Mouse (Mus musculus) embryonic facial prominence, embryonic 11.5 days (tissue): Measurements from ENCODE around the gene Inafm2. TPM values are rescaled to one million over a fixed set of nuclear protein-coding genes. Genes with fewer than 3 reads are reported as not detected.

Experiments used
- ATAC-seq: fragments of 200-750 bp; cut with Nextera tagmentation; replicated peaks from 2 replicates; pipeline ENCODE4 v1.8.0; 2017; ENCODE audit warnings: low read depth; ENCODE audit not compliant: insufficient number of reproducible peaks, low FRiP score, low TSS enrichment
- DNase-seq: peaks from one replicate; pipeline ENCODE4 v3.0.0-alpha.2; 2015; ENCODE audit warnings: low spot score
- H3K27ac ChIP-seq: fragments of 300-500 bp; sonication (generic); replicated peaks from 2 replicates; pipeline ENCODE4 v1.5.1; 2014; ENCODE audit warnings: mild to moderate bottlenecking, low read depth, low read length, control low read depth
- H3K27me3 ChIP-seq: fragments of 300-500 bp; sonication (generic); 2 replicates; pipeline ENCODE4 v1.6.1; 2014; ENCODE audit warnings: mild to moderate bottlenecking, low read length, moderate library complexity, mixed read lengths; ENCODE audit not compliant: control insufficient read depth, insufficient read depth
- H3K36me3 ChIP-seq: fragments of 300-500 bp; sonication (generic); replicated peaks from 2 replicates; pipeline ENCODE4 v1.6.1; 2014; ENCODE audit warnings: low read depth, mild to moderate bottlenecking, low read length, moderate library complexity, mixed read lengths; ENCODE audit not compliant: control insufficient read depth, insufficient read depth
- H3K4me1 ChIP-seq: fragments of 300-500 bp; sonication (generic); 2 replicates; pipeline ENCODE4 v1.6.1; 2014; ENCODE audit warnings: low read length, mixed read lengths; ENCODE audit not compliant: control insufficient read depth, insufficient read depth
- H3K4me2 ChIP-seq: fragments of 300-500 bp; sonication (generic); 2 replicates; pipeline ENCODE4 v1.6.1; 2014; ENCODE audit warnings: low read depth, mild to moderate bottlenecking, control low read depth, low read length, moderate library complexity
- H3K4me3 ChIP-seq: fragments of 300-500 bp; sonication (generic); 2 replicates; pipeline ENCODE4 v1.5.1; 2014; ENCODE audit warnings: low read depth, low read length, control low read depth
- H3K9ac ChIP-seq: fragments of 300-500 bp; sonication (generic); replicated peaks from 2 replicates; pipeline ENCODE4 v1.6.1; 2014; ENCODE audit warnings: mild to moderate bottlenecking, control low read depth, low read length
- H3K9me3 ChIP-seq: fragments of 300-500 bp; sonication (generic); replicated peaks from 2 replicates; pipeline ENCODE4 v1.6.1; 2016; ENCODE audit warnings: mild to moderate bottlenecking, low read length, inconsistent platforms, mixed read lengths; ENCODE audit not compliant: control insufficient read depth
- WGBS: fragments of 180-500 bp; shearing (Covaris S2); extraction: QIAGEN DNeasy Blood & Tissue Kit; methylation state at CpG from one replicate; pipeline ENCODE4 v1.1.7; 2014; 5-methylcytosine and 5-hydroxymethylcytosine counted together
- polyA plus RNA-seq: library from polyadenylated mRNA; unstranded; fragments of >200 nt; fragmentation: Nextera tagmentation; extraction: Ambion mirVana; gene quantifications from 2 replicates; pipeline ENCODE4 v1.2.1, GENCODE M21; 2014

Gene Inafm2
- polyA plus RNA-seq, 1 experiment from 2014 or later: 25.8 TPM

DNA sequence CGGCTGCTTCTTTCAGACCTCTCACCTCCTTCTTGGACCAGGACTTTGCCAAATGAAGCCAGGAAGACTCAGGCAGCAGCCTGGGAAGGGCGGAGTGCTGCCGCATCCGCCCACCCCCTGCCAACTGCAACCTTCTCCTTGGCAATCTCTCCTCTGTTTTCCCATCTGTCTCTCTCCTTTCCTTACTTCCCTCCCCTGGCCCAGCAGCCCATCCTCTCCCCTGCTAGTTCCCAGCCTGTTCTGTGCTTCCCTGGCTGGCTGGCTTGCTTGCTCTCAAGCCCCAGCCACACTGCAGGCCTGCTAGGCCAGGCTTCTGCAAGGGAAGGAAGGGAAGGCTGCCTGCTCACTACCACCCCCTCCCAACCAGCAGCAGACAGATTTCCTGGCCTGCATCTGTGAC, 30.3 kb downstream of the Inafm2 start:
- no peak for DNase-seq
- no peak overlapping the region for H3K9ac ChIP-seq
- ATAC-seq: no peak
- no peak overlapping the region for H3K27ac ChIP-seq
- no peaks in the 10 kb centered on the region for H3K27me3 ChIP-seq
- no peak overlapping the region for H3K4me3 ChIP-seq
- H3K4me2 ChIP-seq: no peak overlapping the region
- no peaks in the 10 kb centered on the region for H3K36me3 ChIP-seq
- WGBS: 77% methylated on average over 3 of the region's 4 CpGs
- H3K4me1 ChIP-seq: no peaks in the 10 kb centered on the region
- no peaks in the 10 kb centered on the region for H3K9me3 ChIP-seq

DNA sequence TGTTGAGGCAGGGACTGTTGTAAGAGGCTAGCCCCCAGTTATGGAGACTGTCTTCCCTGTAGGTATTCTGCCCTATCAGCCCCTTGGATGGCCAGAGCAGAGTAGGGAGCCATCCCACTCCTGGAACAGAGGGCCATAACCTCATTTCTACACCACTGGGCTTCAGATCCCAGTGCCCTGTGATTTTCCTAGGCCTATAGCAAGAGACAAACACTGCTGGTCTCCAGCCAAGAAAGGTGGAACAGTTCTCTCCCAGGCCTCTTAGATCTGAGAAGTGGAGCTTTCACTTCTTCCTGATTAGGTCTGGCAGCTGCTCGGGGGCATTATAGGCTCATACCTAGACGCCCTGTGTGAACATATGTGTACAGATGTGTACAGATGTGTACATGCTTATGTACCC, 30.7 kb downstream of the Inafm2 start:
- Histone ChIP-seq H3K27me3 (no peaks in the 10 kb centered on the region), H3K4me2 (no peak overlapping the region), H3K27ac (no peak overlapping the region), H3K4me1 (no peaks in the 10 kb centered on the region), H3K36me3 (no peaks in the 10 kb centered on the region), H3K4me3 (no peak overlapping the region), H3K9me3 (no peaks in the 10 kb centered on the region), H3K9ac (no peak overlapping the region)
- DNase-seq (no peak), ATAC-seq (no peak)
- 71% methylated on average over 2 of the region's 2 CpGs for WGBS

DNA sequence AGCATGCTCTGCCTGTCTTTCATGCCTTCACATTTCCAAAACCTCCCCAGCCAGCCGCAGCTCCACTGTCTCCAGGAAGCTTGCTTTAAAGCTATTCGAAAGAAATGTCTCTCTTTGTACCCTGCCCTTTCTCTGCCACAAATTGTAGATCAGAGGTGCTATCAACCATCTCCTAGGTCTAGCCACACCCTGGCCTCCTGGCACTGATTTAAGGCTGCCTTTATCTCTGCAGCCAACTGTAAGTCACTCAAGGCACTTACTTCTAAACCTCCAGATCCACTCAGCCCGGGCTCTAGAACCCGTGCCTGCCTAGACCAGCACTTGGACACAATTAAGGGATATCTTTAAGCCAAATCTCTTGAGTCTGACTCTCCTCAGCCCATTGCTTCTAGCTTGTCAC, 32.9 kb downstream of the Inafm2 start:
- Histone ChIP-seq H3K4me3 (no peak overlapping the region), H3K9me3 (no peaks in the 10 kb centered on the region), H3K27ac (no peak overlapping the region), H3K9ac (no peak overlapping the region), H3K27me3 (no peaks in the 10 kb centered on the region), H3K4me2 (no peak overlapping the region), H3K4me1 (no peaks in the 10 kb centered on the region), H3K36me3 (no peaks in the 10 kb centered on the region)
- 68% methylated on average over 4 of the region's 4 CpGs for WGBS
- ATAC-seq (no peak), DNase-seq (no peak)

DNA sequence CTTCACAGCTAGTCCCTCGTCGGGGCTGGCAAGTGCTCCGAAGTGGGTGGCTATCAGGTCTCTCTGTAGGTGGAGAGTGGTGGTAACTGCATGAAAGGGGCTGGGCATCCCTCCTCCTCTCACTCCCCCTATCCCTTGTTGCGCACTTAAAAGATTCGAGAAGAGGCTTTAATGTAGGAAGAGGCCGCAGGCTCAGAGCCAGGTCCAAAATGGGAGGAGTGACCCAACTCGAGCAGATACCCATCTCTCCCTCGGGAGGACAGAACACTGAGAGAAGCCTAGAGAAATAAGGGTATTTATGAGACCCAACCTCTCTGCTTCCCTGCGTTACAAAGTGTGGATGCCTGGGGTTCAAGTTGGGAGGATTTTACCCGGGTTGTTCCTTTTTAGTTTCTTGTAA, 33.5 kb downstream of the Inafm2 start:
- no peak for ATAC-seq
- WGBS: 8% methylated on average over 10 of the region's 10 CpGs
- no peak overlapping the region for H3K27ac ChIP-seq

DNA sequence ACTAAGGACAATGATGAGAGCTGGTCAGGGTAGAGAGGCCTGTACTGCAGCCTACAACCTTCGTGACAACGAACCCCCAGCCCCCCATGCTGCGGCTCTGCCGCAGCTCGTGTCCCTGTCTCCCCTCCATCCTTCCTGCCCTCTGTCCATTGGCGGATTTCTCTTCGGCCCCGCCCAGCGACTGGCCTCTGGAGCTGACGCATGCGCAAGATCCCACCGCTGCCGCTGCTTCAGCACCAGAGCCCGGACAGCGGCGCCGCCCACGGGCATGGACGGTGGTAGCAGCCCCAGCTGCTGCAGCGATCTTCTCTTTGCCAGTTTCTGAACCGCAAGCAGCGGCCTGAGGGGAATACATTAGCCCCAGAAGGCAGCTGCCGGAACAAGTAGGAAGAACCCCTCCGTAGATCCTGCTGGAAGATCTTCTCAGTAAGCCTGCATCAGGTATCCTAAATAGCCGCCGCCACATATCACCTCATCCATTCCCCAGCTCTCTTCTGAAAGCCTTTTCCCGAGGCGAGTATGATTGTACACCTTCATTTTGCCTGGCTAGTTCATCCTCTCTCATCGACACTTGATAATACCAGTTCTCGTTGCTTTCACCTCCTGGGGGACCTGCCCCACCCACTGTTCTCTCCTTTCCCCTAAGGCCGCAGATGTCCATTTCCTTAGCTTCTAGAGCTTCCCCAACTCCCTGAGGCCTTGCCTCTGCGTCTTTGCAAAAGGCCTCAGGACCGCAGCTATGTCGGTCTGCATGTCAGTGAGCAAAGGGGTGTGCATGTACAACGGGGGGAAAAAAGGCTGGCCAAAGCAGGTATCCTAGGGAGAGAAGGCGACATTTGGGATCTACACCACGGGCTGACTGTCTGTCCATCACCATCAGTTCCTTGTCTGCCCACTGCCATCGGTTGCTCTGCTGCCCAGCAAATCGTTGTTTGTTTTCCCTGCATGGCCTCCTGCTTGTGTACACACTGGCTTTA, 34.2 kb downstream of the Inafm2 start, which contains the start of gene Disp2:
Gene Disp2, plus strand, starts transcription at position 216 of the 977 bp plus-strand sequence.
- peak; percentile 90 for ATAC-seq
- DNase-seq: peak; percentile 96
- no peaks in the 10 kb centered on the region for H3K27me3 ChIP-seq
- 11% methylated on average over 39 of the region's 39 CpGs for WGBS
- H3K36me3 ChIP-seq: no peaks in the 10 kb centered on the region
- H3K9ac ChIP-seq: peak within 1 kb of the TSS; percentile 41
- peak within 1 kb of the TSS; percentile 57 for H3K4me2 ChIP-seq
- H3K9me3 ChIP-seq: no peaks in the 10 kb centered on the region
- H3K27ac ChIP-seq: no peak within 1 kb of the TSS
- no peaks in the 10 kb centered on the region for H3K4me1 ChIP-seq
- peak within 1 kb of the TSS; percentile 27 for H3K4me3 ChIP-seq

More for the DNA sequence above, 33.5 kb downstream of the Inafm2 start:
- no peaks in the 10 kb centered on the region for H3K4me1 ChIP-seq
- H3K36me3 ChIP-seq: no peaks in the 10 kb centered on the region
- H3K27me3 ChIP-seq: no peaks in the 10 kb centered on the region
- H3K4me3 ChIP-seq: peak overlapping the region; percentile 27
- peak overlapping the region; percentile 41 for H3K9ac ChIP-seq
- no peaks in the 10 kb centered on the region for H3K9me3 ChIP-seq
- DNase-seq: peak; percentile 13
- H3K4me2 ChIP-seq: peak overlapping the region; percentile 57

DNA sequence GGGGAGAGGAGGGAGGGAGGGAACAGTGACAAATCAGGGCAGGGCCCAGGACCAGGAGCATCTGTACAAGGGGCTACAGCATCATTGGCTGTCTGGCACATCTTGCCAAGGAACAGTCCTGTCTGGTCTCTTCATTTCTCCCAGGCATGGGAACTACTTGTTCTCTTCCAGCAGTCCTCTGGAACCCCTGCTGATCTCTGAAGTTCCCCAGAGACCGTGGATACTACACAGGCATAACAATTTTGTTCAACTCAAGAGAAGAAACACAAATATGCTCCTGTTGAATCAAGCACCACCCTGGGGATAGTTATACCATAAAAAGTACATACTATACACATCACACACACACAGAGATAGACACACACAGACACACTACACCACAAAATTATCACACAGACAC, 35.6 kb downstream of the Inafm2 start:
- no peak for DNase-seq
- no peaks in the 10 kb centered on the region for H3K36me3 ChIP-seq
- no peak overlapping the region for H3K27ac ChIP-seq
- no peaks in the 10 kb centered on the region for H3K9me3 ChIP-seq
- H3K4me1 ChIP-seq: no peaks in the 10 kb centered on the region
- H3K9ac ChIP-seq: no peak overlapping the region
- no peak overlapping the region for H3K4me3 ChIP-seq
- whole genome bisulfite sequencing: 45% methylated on average over 1 of the region's 1 CpGs
- ATAC-seq: no peak
- H3K27me3 ChIP-seq: no peaks in the 10 kb centered on the region
- H3K4me2 ChIP-seq: no peak overlapping the region

DNA sequence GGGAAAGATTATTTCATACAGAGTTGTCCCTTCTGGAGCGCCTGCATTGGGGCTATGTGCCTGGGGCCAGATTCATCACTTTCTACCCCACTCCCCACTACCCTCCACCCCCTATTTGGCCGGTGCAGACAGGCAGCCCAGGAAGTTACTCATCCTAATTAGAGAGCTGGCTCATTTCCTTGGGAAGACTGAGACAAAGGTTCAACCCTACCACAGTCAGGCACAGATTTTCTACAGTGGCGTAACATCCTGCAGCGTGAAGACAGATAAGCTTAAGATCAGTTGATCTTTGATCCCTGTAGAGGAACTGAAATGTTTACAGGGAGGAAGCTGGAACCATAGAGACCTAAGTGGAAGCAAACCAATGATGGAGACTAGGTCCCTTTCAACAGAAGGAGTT, 36.7 kb downstream of the Inafm2 start:
- Histone ChIP-seq H3K36me3 (no peaks in the 10 kb centered on the region), H3K4me2 (no peak overlapping the region), H3K27ac (no peak overlapping the region), H3K9ac (no peak overlapping the region), H3K4me1 (no peaks in the 10 kb centered on the region), H3K27me3 (no peaks in the 10 kb centered on the region), H3K4me3 (no peak overlapping the region), H3K9me3 (no peaks in the 10 kb centered on the region)
- DNase-seq (no peak), ATAC-seq (no peak)
- 49% methylated on average over 4 of the region's 4 CpGs for WGBS

DNA sequence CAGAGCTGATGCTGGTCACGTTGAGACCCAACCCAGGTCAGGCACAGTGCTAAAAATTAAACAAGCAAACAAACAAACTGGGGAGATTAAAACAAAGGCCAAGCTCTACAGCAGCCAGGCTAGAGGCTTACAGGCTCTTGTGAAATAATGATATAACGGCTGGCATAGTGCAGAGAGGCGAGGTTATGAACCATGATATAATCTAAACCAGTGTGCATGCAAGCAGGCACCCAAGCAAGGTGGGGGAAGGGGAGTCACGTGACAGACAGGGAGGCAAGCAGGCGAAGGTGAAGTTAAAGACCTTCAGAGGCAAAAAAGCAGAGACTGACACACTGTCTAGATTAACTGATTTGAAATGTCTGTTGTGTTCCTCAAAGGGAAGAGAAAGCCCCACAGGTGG, 37.5 kb downstream of the Inafm2 start:
- no peaks in the 10 kb centered on the region for H3K36me3 ChIP-seq
- no peak overlapping the region for H3K9ac ChIP-seq
- H3K4me2 ChIP-seq: no peak overlapping the region
- H3K27me3 ChIP-seq: no peaks in the 10 kb centered on the region
- H3K4me1 ChIP-seq: no peaks in the 10 kb centered on the region
- H3K9me3 ChIP-seq: no peaks in the 10 kb centered on the region
- no peak overlapping the region for H3K4me3 ChIP-seq
- DNase-seq: no peak
- no peak for ATAC-seq
- H3K27ac ChIP-seq: no peak overlapping the region
- 57% methylated on average over 5 of the region's 5 CpGs for whole genome bisulfite sequencing
